In genomic region chr2:179064616-179065015, GRCm38 (mm10) we compare ENCODE assay signal across 28 mouse cellular contexts.
DNase-seq lines count a peak whose midpoint lies in the region; ATAC-seq and TF ChIP-seq lines count a peak whose summit lies in the region.
"Had no signal": no experiment of that assay in that cellular context is flagged by ENCODE, and none has a peak within 500 bp of the region (broad histone marks: within the 10 kb centered on the region; RNA-seq: fewer than 3 reads in every experiment).

No protein-coding gene starts in this region.

- WGBS in hindbrain, embryonic 14.5 days: 18% methylated on average over 8 of the region's 8 CpGs
- 50% methylated on average over 8 of the region's 8 CpGs for WGBS in hindbrain, embryonic 10.5 days
- WGBS in neural tube, embryonic 11.5 days: 16% methylated on average over 8 of the region's 8 CpGs
- 9% methylated on average over 8 of the region's 8 CpGs for WGBS in neural tube, embryonic 15.5 days
- 26% methylated on average over 8 of the region's 8 CpGs for WGBS in hindbrain, postnatal 0 days
- WGBS in neural tube, embryonic 13.5 days: 8% methylated on average over 8 of the region's 8 CpGs

- H3K4me3 ChIP-seq in hindbrain, embryonic 14.5 days (replicated peaks; ENCODE audit: low read length): no peak overlapping the region
- no peak overlapping the region for H3K4me3 ChIP-seq in hindbrain, embryonic 10.5 days
- no peak overlapping the region for H3K4me3 ChIP-seq in neural tube, embryonic 11.5 days (ENCODE audit: low read depth, low read length)
- H3K4me3 ChIP-seq in neural tube, embryonic 15.5 days (replicated peaks): no peak overlapping the region
- no peak overlapping the region for H3K4me3 ChIP-seq in hindbrain, postnatal 0 days (ENCODE audit: low read length)
- H3K4me3 ChIP-seq in neural tube, embryonic 13.5 days: no peak overlapping the region
- H3K4me3 ChIP-seq: embryonic facial prominence, embryonic 12.5 days; forebrain, embryonic 10.5 days; forebrain, embryonic 15.5 days; gastrocnemius, adult 2 months; heart, adult 2 months; heart, embryonic 12.5 days; limb, embryonic 12.5 days; lung, embryonic 15.5 days had no signal

- H3K9me3 ChIP-seq in hindbrain, embryonic 14.5 days (ENCODE audit: control insufficient read depth, low read length): no peaks in the 10 kb centered on the region
- no peaks in the 10 kb centered on the region for H3K9me3 ChIP-seq in hindbrain, embryonic 10.5 days
- H3K9me3 ChIP-seq in neural tube, embryonic 11.5 days (ENCODE audit: control insufficient read depth, low read length): no peaks in the 10 kb centered on the region
- H3K9me3 ChIP-seq in neural tube, embryonic 15.5 days (replicated peaks): no peaks in the 10 kb centered on the region
- no peaks in the 10 kb centered on the region for H3K9me3 ChIP-seq in hindbrain, postnatal 0 days (ENCODE audit: low read length)
- no peaks in the 10 kb centered on the region for H3K9me3 ChIP-seq in neural tube, embryonic 13.5 days
- H3K9me3 ChIP-seq: embryonic facial prominence, embryonic 12.5 days; forebrain, embryonic 10.5 days; forebrain, embryonic 15.5 days; heart, embryonic 12.5 days; limb, embryonic 12.5 days; lung, embryonic 15.5 days had no signal

- no peak for ATAC-seq in hindbrain, embryonic 14.5 days (ENCODE audit: low FRiP score)
- ATAC-seq in neural tube, embryonic 11.5 days (ENCODE audit: insufficient read depth, low FRiP score, low TSS enrichment): peak; percentile 35; the same call in 1 of the 2 replicates
- no peak for ATAC-seq in neural tube, embryonic 15.5 days (ENCODE audit: low FRiP score)
- no peak for ATAC-seq in hindbrain, postnatal 0 days
- ATAC-seq in neural tube, embryonic 13.5 days (ENCODE audit: low read depth): no peak
- ATAC-seq: forebrain, embryonic 15.5 days; Patski had no signal

- peaks cover 8% of the 10 kb centered on the region; the same call in 1 of the 2 replicates for H3K4me1 ChIP-seq in hindbrain, embryonic 14.5 days (replicated peaks; ENCODE audit: control insufficient read depth, insufficient read depth, low read length)
- peaks cover 7% of the 10 kb centered on the region; the same call in 1 of the 2 replicates for H3K4me1 ChIP-seq in hindbrain, embryonic 10.5 days (replicated peaks)
- H3K4me1 ChIP-seq in neural tube, embryonic 11.5 days (ENCODE audit: control insufficient read depth, insufficient read depth, low read length): peaks cover 6% of the 10 kb centered on the region; the same call in 1 of the 2 replicates
- peaks cover 14% of the 10 kb centered on the region for H3K4me1 ChIP-seq in neural tube, embryonic 15.5 days
- H3K4me1 ChIP-seq in hindbrain, postnatal 0 days (ENCODE audit: insufficient read depth, low read length): no peaks in the 10 kb centered on the region
- H3K4me1 ChIP-seq in neural tube, embryonic 13.5 days (replicated peaks): peaks cover 21% of the 10 kb centered on the region
- H3K4me1 ChIP-seq: embryonic facial prominence, embryonic 12.5 days; forebrain, embryonic 15.5 days; heart, embryonic 12.5 days; limb, embryonic 12.5 days; lung, embryonic 15.5 days had no signal

- H3K27ac ChIP-seq in hindbrain, embryonic 14.5 days: no peak overlapping the region
- H3K27ac ChIP-seq in hindbrain, embryonic 10.5 days: no peak overlapping the region
- H3K27ac ChIP-seq in neural tube, embryonic 11.5 days (ENCODE audit: low read depth, low read length): no peak overlapping the region
- H3K27ac ChIP-seq in neural tube, embryonic 15.5 days (replicated peaks): no peak overlapping the region
- H3K27ac ChIP-seq in hindbrain, postnatal 0 days: no peak overlapping the region
- H3K27ac ChIP-seq in neural tube, embryonic 13.5 days (replicated peaks): peak overlapping the region; percentile 59; the same call in 1 of the 2 replicates
- H3K27ac ChIP-seq: embryonic facial prominence, embryonic 12.5 days; forebrain, embryonic 10.5 days; forebrain, embryonic 15.5 days; gastrocnemius, adult 2 months; heart, adult 2 months; kidney, postnatal 0 days; limb, embryonic 12.5 days; lung, embryonic 15.5 days had no signal

- no peaks in the 10 kb centered on the region for H3K36me3 ChIP-seq in hindbrain, embryonic 14.5 days (replicated peaks; ENCODE audit: control insufficient read depth, insufficient read depth)
- H3K36me3 ChIP-seq in hindbrain, embryonic 10.5 days: no peaks in the 10 kb centered on the region
- H3K36me3 ChIP-seq in neural tube, embryonic 11.5 days (ENCODE audit: control insufficient read depth, insufficient read depth, low read length): no peaks in the 10 kb centered on the region
- no peaks in the 10 kb centered on the region for H3K36me3 ChIP-seq in neural tube, embryonic 15.5 days
- H3K36me3 ChIP-seq in hindbrain, postnatal 0 days (ENCODE audit: insufficient read depth, low read length): no peaks in the 10 kb centered on the region
- H3K36me3 ChIP-seq in neural tube, embryonic 13.5 days: no peaks in the 10 kb centered on the region
- H3K36me3 ChIP-seq: embryonic facial prominence, embryonic 12.5 days; forebrain, embryonic 10.5 days; forebrain, embryonic 15.5 days; heart, embryonic 12.5 days; limb, embryonic 12.5 days; lung, embryonic 15.5 days had no signal

- H3K4me2 ChIP-seq in hindbrain, embryonic 14.5 days (replicated peaks): no peak overlapping the region
- no peak overlapping the region for H3K4me2 ChIP-seq in neural tube, embryonic 11.5 days (ENCODE audit: low read depth)
- H3K4me2 ChIP-seq in neural tube, embryonic 15.5 days: no peak overlapping the region
- no peak overlapping the region for H3K4me2 ChIP-seq in hindbrain, postnatal 0 days (ENCODE audit: low read depth, low read length)
- H3K4me2 ChIP-seq in neural tube, embryonic 13.5 days: peak overlapping the region; percentile 26; the same call in 1 of the 2 replicates
- H3K4me2 ChIP-seq: embryonic facial prominence, embryonic 12.5 days; forebrain, embryonic 15.5 days; heart, embryonic 12.5 days; limb, embryonic 12.5 days; liver, embryonic 11.5 days; lung, embryonic 15.5 days had no signal

- no peak for TF ChIP-seq CTCF in hindbrain, postnatal 0 days (IDR thresholded peaks at IDR 0.05; ENCODE audit: low read depth)

- H3K9ac ChIP-seq in hindbrain, embryonic 14.5 days: no peak overlapping the region
- no peak overlapping the region for H3K9ac ChIP-seq in neural tube, embryonic 11.5 days (ENCODE audit: low read length)
- H3K9ac ChIP-seq in neural tube, embryonic 15.5 days (replicated peaks): no peak overlapping the region
- H3K9ac ChIP-seq in hindbrain, postnatal 0 days (replicated peaks; ENCODE audit: low read length): 0 out of 2 replicates have a peak overlapping the region, but pooled peaks have one; percentile 5
- H3K9ac ChIP-seq in neural tube, embryonic 13.5 days: 0 out of 2 replicates have a peak overlapping the region, but pooled peaks have one; percentile 22
- H3K9ac ChIP-seq: embryonic facial prominence, embryonic 12.5 days; forebrain, embryonic 15.5 days; heart, embryonic 12.5 days; limb, embryonic 12.5 days; lung, embryonic 15.5 days had no signal

- DNase-seq in hindbrain, embryonic 14.5 days (ENCODE audit: low spot score): peak; percentile 36
- no peak for DNase-seq in hindbrain, embryonic 10.5 days (ENCODE audit: low spot score)
- peak; percentile 43 for DNase-seq in neural tube, embryonic 11.5 days (ENCODE audit: low spot score)
- peak; percentile 3 for DNase-seq in hindbrain, postnatal 0 days (ENCODE audit: low spot score)
- no peak for DNase-seq in spleen, adult 12 weeks (ENCODE audit: low spot score)
- DNase-seq in frontal cortex, postnatal 25 days (ENCODE audit: low spot score in 2 of 2): no peak
- DNase-seq: adrenal gland, postnatal 10 days; cerebellum, adult 11 months; cerebellum, adult 9-10 months; cerebellum, postnatal 36 days; gastrocnemius, adult 2 months; heart, adult 2 months; heart, postnatal 4 days; kidney, adult 2 months; right cerebral cortex, postnatal 25 days; spleen, adult 18-20 months; thymus, postnatal 14 days had no signal

- no peaks in the 10 kb centered on the region for H3K27me3 ChIP-seq in hindbrain, embryonic 14.5 days (ENCODE audit: control insufficient read depth, insufficient read depth, low read length)
- H3K27me3 ChIP-seq in hindbrain, embryonic 10.5 days (ENCODE audit: insufficient read depth, poor library complexity, severe bottlenecking): no peaks in the 10 kb centered on the region
- H3K27me3 ChIP-seq in neural tube, embryonic 11.5 days (ENCODE audit: control insufficient read depth, insufficient read depth, low read length): no peaks in the 10 kb centered on the region
- H3K27me3 ChIP-seq in neural tube, embryonic 15.5 days (replicated peaks): no peaks in the 10 kb centered on the region; the same call in 1 of the 2 replicates
- no peaks in the 10 kb centered on the region for H3K27me3 ChIP-seq in hindbrain, postnatal 0 days (ENCODE audit: insufficient read depth, low read length)
- H3K27me3 ChIP-seq in neural tube, embryonic 13.5 days: peaks cover 3% of the 10 kb centered on the region; the same call in 1 of the 2 replicates
- H3K27me3 ChIP-seq: embryonic facial prominence, embryonic 12.5 days; forebrain, embryonic 15.5 days; heart, embryonic 12.5 days; lung, embryonic 15.5 days; Patski had no signal

Comparison
In these comparisons a context has a peak if more than half of its experiments do, and no peak if none do; other contexts are left out.
1. DNase-seq: peak in hindbrain, embryonic 14.5 days (single experiment), neural tube, embryonic 11.5 days (single experiment) and hindbrain, postnatal 0 days (single experiment); none in hindbrain, embryonic 10.5 days (single experiment), spleen, adult 12 weeks (single experiment) and frontal cortex, postnatal 25 days (0 of 2).
2. H3K9ac ChIP-seq: peak in hindbrain, postnatal 0 days (single experiment) and neural tube, embryonic 13.5 days (single experiment); none in hindbrain, embryonic 14.5 days (single experiment), neural tube, embryonic 11.5 days (single experiment) and neural tube, embryonic 15.5 days (single experiment).